Mouse (Mus musculus) cerebellum, postnatal 4 days (tissue): ENCODE measurements around the gene Scnn1a.

Experiments
- DNase-seq, 2 experiments: peaks; one replicate each; pipeline ENCODE4 v3.0.0; 2022; ENCODE audit warnings: low spot score in 2 of 2, mixed read lengths in 1 of 2

Scnn1a gene

DNA sequence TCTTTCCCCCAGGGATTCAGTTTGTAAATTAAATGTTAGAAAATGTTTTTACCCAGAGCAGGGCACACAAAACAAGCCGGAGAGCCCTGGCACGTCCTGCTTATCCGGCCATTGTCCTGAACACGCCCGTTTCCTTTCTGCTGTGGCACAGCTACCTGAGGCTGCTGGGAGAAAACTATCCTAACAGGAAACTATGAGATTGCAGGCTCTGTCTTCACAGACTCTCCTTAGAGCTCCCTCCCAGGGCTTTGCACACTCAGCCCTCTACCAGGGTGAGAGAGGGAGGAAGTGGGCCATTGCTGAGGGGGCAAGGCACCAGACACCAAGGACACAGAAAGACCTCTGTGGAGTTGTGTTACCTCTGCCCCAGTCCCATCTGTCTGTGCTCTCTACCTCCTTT, 19.8 kb downstream of the Scnn1a start:
- no peak for DNase-seq

GRCm38 (mm10) chr6:125342198-125342597, 21.7 kb downstream of the Scnn1a start:
- DNase-seq = no peak

DNA sequence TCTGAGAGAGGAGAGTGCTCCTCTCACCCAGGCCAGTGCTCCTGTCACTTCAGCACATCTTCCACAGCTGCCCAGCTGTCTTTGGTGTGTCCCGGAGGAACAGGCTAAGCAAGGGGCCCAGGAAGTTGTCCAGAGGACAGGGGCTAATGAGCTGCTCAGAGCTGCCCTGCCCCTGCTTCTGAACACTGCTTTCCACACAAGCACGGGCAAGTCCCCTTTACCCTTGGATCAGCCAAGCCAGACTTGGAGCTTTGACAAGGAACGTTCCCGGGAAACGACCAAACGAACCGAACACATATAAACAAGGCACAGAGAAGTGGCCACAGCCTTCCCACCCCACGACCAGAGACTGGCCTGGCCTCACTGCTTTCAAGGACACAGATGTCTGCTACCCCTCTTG, 23.6 kb downstream of the Scnn1a start:
- no peak for DNase-seq

- DNase-seq = no peak
Observed at GRCm38 (mm10) chr6:125344866-125345265, 24.4 kb downstream of the Scnn1a start.

- no peak for DNase-seq
Observed at GRCm38 (mm10) chr6:125345625-125346024, 25.2 kb downstream of the Scnn1a start.

GRCm38 (mm10) chr6:125346029-125346428, 25.6 kb downstream of the Scnn1a start:
- no peak for DNase-seq

- DNase-seq = no peak
Observed at GRCm38 (mm10) chr6:125348721-125349574, 28.5 kb downstream of the Scnn1a start, which contains the start of gene Tnfrsf1a. TSS of gene Tnfrsf1a (plus strand) at chr6:125349362.

DNA sequence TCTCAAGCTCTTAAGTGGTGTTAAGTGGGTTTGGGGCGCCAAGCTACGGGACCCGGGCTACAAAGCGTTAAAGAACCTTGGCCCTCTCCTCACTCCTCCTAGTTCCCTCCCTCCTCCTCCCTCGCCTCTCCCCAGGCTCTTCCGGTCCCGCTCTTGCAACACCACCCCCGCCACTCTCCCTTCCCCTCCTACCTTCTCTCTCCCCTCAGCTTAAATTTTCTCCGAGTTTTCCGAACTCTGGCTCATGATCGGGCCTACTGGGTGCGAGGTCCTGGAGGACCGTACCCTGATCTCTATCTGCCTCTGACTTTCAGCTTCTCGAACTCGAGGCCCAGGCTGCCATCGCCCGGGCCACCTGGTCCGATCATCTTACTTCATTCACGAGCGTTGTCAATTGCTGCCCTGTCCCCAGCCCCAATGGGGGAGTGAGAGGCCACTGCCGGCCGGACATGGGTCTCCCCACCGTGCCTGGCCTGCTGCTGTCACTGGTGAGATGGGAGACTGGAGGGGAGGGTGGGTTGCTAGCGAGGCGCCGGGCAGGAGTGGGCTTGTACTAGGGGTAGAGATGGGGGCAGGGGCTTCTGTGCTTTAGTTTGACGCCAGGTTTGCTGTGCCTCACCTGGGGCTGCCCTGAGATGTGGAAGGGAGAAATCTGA, 29.2 kb downstream of the Scnn1a start:
- DNase-seq = no peak

DNA sequence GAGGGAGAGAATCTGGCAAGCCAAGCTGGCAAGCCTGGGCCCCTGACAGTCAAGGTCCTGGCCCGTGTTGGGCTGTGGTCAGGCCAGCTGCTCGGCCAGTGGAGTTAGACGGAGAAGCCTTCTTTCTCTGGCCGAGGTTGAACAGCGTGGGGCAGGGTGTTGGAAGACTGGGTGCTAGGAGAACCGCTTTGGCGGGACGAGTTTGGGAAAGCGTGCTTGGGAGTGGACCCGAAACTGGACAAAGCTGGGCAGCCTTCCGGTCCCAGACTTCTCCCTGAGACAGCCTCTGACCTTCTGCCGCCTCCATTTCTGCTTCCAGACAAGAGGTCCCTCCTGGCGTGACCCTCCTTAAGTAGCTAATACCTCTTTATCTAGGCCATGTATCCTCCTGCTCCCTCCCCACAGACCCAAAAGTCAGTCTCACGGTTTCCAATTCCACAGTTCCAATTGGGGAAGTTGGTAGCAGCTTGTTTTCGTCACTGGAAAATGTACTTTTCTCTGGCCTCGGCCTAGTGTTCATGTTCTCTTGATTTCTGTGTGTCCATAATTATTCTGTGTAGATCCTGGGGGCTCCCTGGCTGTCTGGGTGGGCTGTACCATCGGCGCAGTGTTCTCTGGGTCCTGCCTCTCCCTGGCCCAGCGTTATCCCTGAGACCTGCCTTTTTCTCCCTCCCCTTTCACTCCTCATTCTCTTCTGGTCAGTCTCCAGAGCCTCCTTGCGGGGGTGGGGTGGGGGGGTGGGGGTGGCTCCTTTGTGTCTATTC, 30.0 kb downstream of the Scnn1a start:
- no peak for DNase-seq

GRCm38 (mm10) chr6:125350995-125351324, 30.5 kb downstream of the Scnn1a start:
- no peak for DNase-seq

DNA sequence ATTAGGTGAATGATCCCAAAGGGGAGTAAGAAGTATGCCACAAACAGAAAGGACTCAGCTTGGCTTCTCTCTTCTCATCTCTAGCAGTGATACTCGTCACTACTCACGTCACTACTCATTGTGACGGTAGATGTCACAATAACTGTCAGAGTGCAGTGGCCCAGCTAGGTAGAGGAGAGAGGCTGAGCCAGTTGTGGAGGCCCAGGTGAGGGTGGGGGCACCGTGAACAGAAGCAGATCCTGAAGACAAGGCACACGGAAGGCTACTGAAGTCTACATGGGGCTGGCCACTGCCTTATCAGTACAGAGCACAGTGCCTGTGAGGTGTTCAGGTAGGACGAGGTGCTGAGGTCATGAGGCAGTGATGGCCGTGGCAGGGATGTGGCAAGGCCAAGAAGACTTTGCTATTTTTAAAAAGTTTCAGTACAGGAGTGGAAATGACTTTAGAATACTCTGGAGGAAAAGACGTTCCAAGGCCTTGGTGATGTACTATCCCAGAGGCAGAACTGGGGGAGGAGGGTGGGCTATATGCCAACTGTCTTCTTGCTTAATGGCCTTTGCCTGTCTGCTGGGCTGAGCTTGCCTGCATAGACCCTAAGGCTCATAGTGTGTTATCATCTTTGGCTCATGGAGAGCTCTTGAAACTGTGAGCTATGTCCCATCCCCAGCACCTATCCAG, 31.0 kb downstream of the Scnn1a start:
- DNase-seq = no peak

GRCm38 (mm10) chr6:125352046-125352384, 31.6 kb downstream of the Scnn1a start:
- no peak for DNase-seq

GRCm38 (mm10) chr6:125352811-125353210, 32.4 kb downstream of the Scnn1a start:
- no peak for DNase-seq

GRCm38 (mm10) chr6:125353221-125353620, 32.8 kb downstream of the Scnn1a start:
- no peak for DNase-seq

GRCm38 (mm10) chr6:125353655-125354054, 33.2 kb downstream of the Scnn1a start:
- DNase-seq = no peak

GRCm38 (mm10) chr6:125354352-125355151, 34.1 kb downstream of the Scnn1a start:
- DNase-seq = no peak

DNA sequence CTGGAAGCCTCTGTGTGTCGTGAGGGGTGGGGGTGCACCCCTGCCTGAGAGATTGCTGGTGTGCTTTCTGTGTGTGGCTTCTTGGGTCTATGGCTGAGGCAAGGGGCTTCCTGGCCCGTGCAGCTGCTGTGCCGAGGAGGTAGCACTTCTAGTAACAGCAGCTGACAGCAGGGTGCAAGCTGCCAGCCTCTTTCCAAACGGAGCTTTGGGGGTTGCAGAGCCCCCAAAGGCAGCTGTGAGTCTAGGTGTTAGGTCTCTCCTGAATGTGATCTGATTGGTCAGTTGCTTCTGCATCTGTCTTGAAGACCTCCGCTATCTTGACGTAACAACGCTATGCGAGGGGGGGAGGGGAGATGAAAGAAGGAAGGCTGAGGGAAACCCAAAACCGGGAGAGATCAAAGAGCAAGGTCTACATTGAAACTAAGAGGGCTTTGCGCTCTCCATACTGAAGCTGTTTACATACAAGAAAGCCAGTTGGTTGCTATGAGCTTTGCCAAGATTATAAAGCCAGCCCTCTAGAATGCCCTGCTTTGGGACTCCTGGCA, 34.8 kb downstream of the Scnn1a start:
- DNase-seq = no peak

DNA sequence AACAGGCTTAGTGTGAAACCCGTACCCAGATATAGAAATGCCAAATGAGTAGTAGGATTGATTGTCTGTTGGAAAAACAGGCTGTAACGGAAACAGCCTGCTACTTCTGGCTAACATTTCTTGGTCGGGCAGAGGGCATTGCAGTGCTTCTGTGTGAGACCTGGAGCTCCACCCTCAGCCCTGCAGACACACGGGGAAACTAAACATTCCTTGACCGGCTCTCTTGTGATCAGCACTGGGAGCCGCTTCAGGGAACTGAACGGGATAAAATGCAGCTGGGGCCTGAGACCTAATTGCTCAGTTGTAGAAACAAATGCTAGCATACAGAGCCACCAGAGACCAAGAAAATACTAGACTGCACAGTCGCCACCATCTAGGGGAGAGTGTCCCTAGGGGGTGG, 35.8 kb downstream of the Scnn1a start:
- DNase-seq = no peak

GRCm38 (mm10) chr6:125357334-125357733, 36.9 kb downstream of the Scnn1a start:
- DNase-seq = no peak

GRCm38 (mm10) chr6:125359999-125360398, 39.5 kb downstream of the Scnn1a start:
- DNase-seq = no peak

DNA sequence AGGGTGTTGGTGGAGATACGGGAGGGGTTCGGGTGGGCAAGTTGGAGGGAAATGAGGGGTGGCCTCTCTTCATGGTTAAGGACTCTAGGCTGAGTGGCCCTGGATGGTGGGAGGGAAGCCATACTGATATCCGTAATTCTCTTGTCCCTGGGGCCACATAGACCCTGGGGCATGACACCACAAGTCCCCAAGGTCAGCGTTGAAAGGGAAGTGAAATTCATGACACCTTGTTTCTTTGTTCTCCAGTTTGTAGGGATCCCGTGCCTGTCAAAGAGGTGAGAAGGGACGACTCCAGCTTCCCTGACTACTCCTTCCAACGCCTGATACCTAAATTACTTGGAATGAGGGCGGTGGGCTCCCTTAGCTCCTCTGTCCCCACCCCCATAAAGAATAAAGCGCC, 40.4 kb downstream of the Scnn1a start:
- no peak for DNase-seq
